In genomic region chr4:133432560-133433171, GRCm38 (mm10) we compare ENCODE assay signal across 9 mouse cellular contexts. TPM values are rescaled to one million over a fixed set of nuclear protein-coding genes. Genes with fewer than 3 reads are reported as not detected.
DNase-seq lines count a peak whose midpoint lies in the region; ATAC-seq lines count a peak whose summit lies in the region.
"Had no signal": no experiment of that assay in that cellular context is flagged by ENCODE, and none has a peak within 500 bp of the region (broad histone marks: within the 10 kb centered on the region; RNA-seq: fewer than 3 reads in every experiment).

No protein-coding gene starts in this region.

- WGBS in heart, embryonic 16.5 days = 18% methylated on average over 17 of the region's 17 CpGs
- 17% methylated on average over 17 of the region's 17 CpGs for WGBS in limb, embryonic 13.5 days
- 19% methylated on average over 17 of the region's 17 CpGs for WGBS in stomach, embryonic 14.5 days

- no peaks in the 10 kb centered on the region for H3K9me3 ChIP-seq in heart, embryonic 16.5 days (replicated peaks; ENCODE audit: control insufficient read depth, low read length)
- no peaks in the 10 kb centered on the region for H3K9me3 ChIP-seq in limb, embryonic 13.5 days
- no peaks in the 10 kb centered on the region for H3K9me3 ChIP-seq in stomach, embryonic 14.5 days (ENCODE audit: control insufficient read depth, low read depth, low read length)

- ATAC-seq in heart, embryonic 16.5 days (replicated peaks; ENCODE audit: extremely low read depth, insufficient read depth, low FRiP score) = no peak
- no peak for ATAC-seq in limb, embryonic 13.5 days (ENCODE audit: low FRiP score, low read depth)
- ATAC-seq in stomach, embryonic 14.5 days (ENCODE audit: insufficient number of reproducible peaks, insufficient read depth, low FRiP score, low read depth) = no peak
- ATAC-seq: Patski had no signal

- H3K4me1 ChIP-seq in heart, embryonic 16.5 days (ENCODE audit: control insufficient read depth, insufficient read depth, low read length) = no peaks in the 10 kb centered on the region
- H3K4me1 ChIP-seq in limb, embryonic 13.5 days = peaks cover 1% of the 10 kb centered on the region; the same call in 1 of the 2 replicates
- no peaks in the 10 kb centered on the region for H3K4me1 ChIP-seq in stomach, embryonic 14.5 days (ENCODE audit: control insufficient read depth, insufficient read depth, low read length)

- no peak overlapping the region for H3K9ac ChIP-seq in heart, embryonic 16.5 days (ENCODE audit: low read length)
- no peak overlapping the region for H3K9ac ChIP-seq in limb, embryonic 13.5 days
- H3K9ac ChIP-seq in stomach, embryonic 14.5 days (replicated peaks; ENCODE audit: low read depth, low read length) = no peak overlapping the region

- no peaks in the 10 kb centered on the region for H3K36me3 ChIP-seq in heart, embryonic 16.5 days (ENCODE audit: control insufficient read depth, insufficient read depth)
- no peaks in the 10 kb centered on the region for H3K36me3 ChIP-seq in limb, embryonic 13.5 days
- H3K36me3 ChIP-seq in stomach, embryonic 14.5 days (ENCODE audit: control insufficient read depth, insufficient read depth, low read length) = no peaks in the 10 kb centered on the region

- DNase-seq in heart, postnatal 36 days = no peak
- peak; percentile 39 for DNase-seq in c-Kit-positive CD71-negative TER-119-negative erythroid progenitor cells, embryonic 14.5 days (ENCODE audit: low read depth)
- peak; percentile 27 for DNase-seq in forelimb bud, embryonic 11.5 days (ENCODE audit: low read depth, low spot score)
- DNase-seq in gastrocnemius, postnatal 25 days = no peak
- no peak for DNase-seq in thymus, postnatal 36 days

- intact Hi-C loops in heart, postnatal 36 days (cut with DNase I) = no loop called here

- no peak overlapping the region for H3K27ac ChIP-seq in heart, embryonic 16.5 days (ENCODE audit: low read length)
- no peak overlapping the region for H3K27ac ChIP-seq in limb, embryonic 13.5 days
- H3K27ac ChIP-seq in stomach, embryonic 14.5 days (ENCODE audit: low read length) = no peak overlapping the region

- H3K4me3 ChIP-seq in heart, embryonic 16.5 days (ENCODE audit: low read length) = no peak overlapping the region
- no peak overlapping the region for H3K4me3 ChIP-seq in limb, embryonic 13.5 days
- H3K4me3 ChIP-seq in stomach, embryonic 14.5 days (ENCODE audit: low read depth, low read length) = no peak overlapping the region

- peak overlapping the region; percentile 6; the same call in 1 of the 2 replicates for H3K4me2 ChIP-seq in heart, embryonic 16.5 days (ENCODE audit: low read depth, low read length)
- peak overlapping the region; percentile 27; the same call in 1 of the 2 replicates for H3K4me2 ChIP-seq in limb, embryonic 13.5 days (replicated peaks)
- 0 out of 2 replicates have a peak overlapping the region, but pooled peaks have one; percentile 15 for H3K4me2 ChIP-seq in stomach, embryonic 14.5 days (replicated peaks; ENCODE audit: low read depth, low read length)

- H3K27me3 ChIP-seq in heart, embryonic 16.5 days (ENCODE audit: control insufficient read depth, insufficient read depth, low read length) = no peaks in the 10 kb centered on the region
- no peaks in the 10 kb centered on the region for H3K27me3 ChIP-seq in limb, embryonic 13.5 days
- H3K27me3 ChIP-seq in stomach, embryonic 14.5 days (ENCODE audit: control insufficient read depth, insufficient read depth, low read length) = no peaks in the 10 kb centered on the region
- H3K27me3 ChIP-seq: Patski had no signal

RNA-seq across cellular contexts. Expression of gene Tent5b, which starts 47.3 kb away (rescaled TPM):
- polyA plus RNA-seq in heart, embryonic 16.5 days (2015; fragmentation: Nextera tagmentation; extraction: Ambion mirVana) = 1.0 and 1.3 TPM in 2 replicates
- 1 to 10 TPM; 2.1 to 2.2 TPM for total RNA-seq in heart, postnatal 36 days (2021)
- 0.87 and 0.92 TPM in 2 replicates for polyA plus RNA-seq in limb, embryonic 13.5 days (2015; fragmentation: Nextera tagmentation; extraction: Ambion mirVana)
- polyA plus RNA-seq in stomach, embryonic 14.5 days (2014; fragmentation: Nextera tagmentation; extraction: Ambion mirVana) = 0.39 and 0.45 TPM in 2 replicates
- total RNA-seq in gastrocnemius, postnatal 25 days (2021) = 1 to 10 TPM in 1 of 2 experiments, under 1 TPM in 1; 0.38 to 1.2 TPM

Comparison
In these comparisons a context has a peak if more than half of its experiments do, and no peak if none do; other contexts are left out.
1. DNase-seq: peak in c-Kit-positive CD71-negative TER-119-negative erythroid progenitor cells, embryonic 14.5 days (single experiment) and forelimb bud, embryonic 11.5 days (single experiment); none in heart, postnatal 36 days (0 of 2), gastrocnemius, postnatal 25 days (single experiment) and thymus, postnatal 36 days (0 of 2).
2. Peak in every context shown above with its lines, with median percentiles within 50 percentile points of each other: H3K4me2 ChIP-seq.